Mouse (Mus musculus) left cerebral cortex, postnatal 10 days (tissue): ENCODE data around the gene Btbd9. TPM values are rescaled to one million over a fixed set of nuclear protein-coding genes. Genes with fewer than 3 reads are reported as not detected.

ENCODE experiments used
- DNase-seq, 2 experiments: peaks; one replicate each; pipeline ENCODE4 v3.0.0; 2021 to 2022; ENCODE audit warnings: low spot score in 2 of 2, mixed read lengths in 1 of 2; ENCODE audit errors: extremely low spot score in 1 of 2
- intact Hi-C: fragments of 180-260 bp; cut with DNase I; formaldehyde crosslinking; loops from one replicate; pipeline ENCODE4 v1.15.1; 2025
- total RNA-seq, 2 experiments: library from RNA; stranded (reverse); gene quantifications; 2 replicates each; pipeline ENCODE4 v1.2.3; 2021

Btbd9 gene
- total RNA-seq, 2 experiments from 2014 or later: 88.7 to 93.1 TPM

DNA sequence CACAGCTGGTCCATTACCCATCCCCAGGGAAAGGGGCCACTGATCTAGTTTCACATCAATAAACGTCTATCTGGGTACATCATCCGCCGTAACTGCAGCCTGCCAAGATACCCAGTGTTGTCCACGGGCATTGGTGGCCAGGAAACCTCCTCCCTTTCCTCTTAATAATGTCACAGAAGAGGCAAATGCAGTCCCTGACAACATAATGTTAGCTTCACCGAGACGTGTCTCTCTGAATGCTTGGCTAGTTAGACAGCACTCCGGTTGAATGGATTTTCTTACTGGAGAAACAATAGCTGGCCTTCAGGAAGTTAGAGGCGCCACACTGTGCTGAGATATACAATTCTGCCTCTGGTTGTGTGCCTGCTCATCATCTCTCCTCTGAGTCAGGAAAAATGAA lies 280.2 kb downstream of the Btbd9 start:
- no peak for DNase-seq
- intact Hi-C loops: no loop called here

DNA sequence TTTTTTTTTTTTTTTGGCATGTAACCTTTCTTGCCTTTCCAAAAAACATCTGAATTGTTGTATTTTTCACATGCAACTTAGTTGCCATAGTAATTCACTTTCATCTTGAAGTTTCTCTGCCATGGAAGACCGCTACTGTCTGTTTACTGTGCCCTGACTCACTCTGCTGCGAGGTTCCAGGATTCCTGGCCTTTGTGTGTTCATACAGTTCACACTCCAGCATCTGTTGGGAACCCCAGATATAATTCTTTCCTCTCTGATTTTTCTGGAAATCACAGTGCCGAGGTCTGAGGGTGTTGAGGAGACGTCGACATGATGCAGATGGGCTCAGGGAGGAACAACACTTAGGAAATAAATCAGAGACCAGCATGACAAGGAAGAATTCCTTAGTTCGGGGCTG lies 283.6 kb downstream of the Btbd9 start:
- intact Hi-C loops: no loop called here

DNA sequence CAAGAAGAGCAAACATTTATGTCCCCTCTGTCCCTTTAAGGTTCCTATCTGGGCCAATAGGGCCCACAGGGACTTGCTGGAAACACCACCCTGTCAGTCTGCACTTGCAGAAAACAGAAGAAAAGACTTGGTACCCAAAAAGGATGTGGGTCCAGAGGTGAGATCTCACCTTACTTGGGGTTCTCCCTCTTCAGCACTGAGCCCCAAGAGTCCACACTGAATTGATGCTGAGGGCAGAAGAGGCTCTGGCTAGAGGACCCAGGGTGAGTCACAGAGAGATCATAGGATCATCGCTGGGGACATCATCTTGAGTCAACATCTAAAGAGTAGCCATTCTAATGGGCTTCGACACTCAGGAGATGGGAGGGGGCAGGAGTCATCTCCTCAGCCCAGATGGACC lies 290.6 kb downstream of the Btbd9 start:
- intact Hi-C loops: no loop called here
- DNase-seq: no peak

More for the DNA sequence above, 283.6 kb downstream of the Btbd9 start:
- no peak for DNase-seq

DNA sequence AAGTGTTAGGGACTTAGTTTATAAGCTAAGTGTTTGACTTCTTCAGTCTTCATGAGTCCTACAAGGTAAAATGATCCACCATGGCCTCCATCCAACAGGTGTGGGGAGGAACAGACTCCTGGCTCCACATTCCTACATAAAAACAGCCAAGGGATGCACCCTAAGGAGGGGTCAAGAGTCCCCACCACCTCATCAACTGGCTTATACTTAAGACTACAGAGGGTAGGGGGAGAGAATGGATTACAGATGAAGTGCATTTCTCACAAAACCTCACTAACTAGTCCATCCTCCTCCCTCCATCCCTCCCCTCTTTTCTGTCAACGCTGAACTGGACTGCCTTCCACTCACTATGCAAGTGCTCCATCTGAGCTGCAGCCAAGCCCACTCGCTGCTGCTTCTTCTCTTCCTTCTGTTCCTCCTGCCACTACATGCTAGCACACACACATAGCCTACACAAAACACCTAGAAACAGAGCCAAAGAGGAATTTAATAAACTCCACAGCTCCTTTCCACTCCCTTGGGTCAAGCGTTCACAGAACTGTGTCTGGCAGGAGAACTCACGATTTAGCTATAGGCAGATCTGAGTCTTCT lies 292.7 kb downstream of the Btbd9 start:
- no peak for DNase-seq
- intact Hi-C loops: no loop called here

DNA sequence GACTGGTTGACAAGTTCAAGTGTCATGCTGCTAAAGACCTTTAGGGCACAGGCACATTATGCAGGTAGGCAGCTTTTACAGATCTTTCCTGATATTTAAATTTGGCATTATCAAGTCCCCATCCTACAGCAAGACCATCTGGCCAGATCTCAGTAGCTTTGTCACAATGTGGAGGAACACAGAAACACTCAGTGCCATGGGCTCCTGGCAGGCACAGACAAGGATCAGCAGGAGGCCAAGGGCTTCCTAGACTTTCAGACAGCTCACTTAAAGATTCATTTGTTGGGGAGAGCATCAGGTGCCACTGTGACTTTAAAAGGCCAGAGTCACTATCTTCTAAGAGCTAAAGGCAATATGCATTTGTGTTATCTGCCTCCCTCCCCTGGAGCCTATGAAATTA lies 293.3 kb downstream of the Btbd9 start:
- intact Hi-C loops: no loop called here
- no peak for DNase-seq

DNA sequence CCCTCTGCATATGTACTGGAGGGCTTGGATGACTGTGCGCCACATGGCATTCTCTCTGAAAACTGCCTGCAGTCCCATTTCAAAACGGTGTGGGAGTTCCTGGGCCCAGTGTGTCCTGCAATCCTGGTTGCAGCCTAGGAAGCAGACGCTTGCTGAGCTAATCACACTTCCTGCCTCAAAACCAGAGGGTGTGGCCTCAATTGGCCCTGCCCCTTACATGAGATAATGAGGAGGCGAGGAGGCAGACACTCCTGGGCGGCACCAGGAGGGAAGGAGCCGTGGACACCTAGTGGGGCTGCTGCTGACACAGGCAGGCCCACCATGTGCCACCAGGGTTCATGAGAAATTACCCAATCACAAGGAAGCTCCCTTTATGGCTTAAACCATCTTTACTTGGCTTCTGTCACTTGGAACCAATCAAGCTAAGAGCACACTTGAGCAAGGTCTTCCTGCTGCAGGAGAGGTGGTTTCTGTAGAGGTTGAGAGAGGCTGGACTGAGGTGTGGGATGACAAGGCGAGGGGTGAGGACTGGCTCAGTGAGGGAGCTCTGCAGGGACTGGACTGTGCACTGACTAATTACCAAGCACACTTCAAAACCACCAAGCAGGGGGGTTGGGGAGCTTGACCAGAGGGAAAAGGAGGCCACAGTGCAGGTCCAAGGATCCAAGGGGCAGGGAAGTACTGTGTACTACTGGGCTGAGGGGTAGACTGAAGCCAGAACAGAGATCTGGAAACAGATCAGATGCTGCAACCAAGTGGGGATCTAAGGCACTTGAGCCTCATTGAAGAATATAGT lies 295.8 kb downstream of the Btbd9 start:
- intact Hi-C loops: no loop called here
- no peak for DNase-seq

DNA sequence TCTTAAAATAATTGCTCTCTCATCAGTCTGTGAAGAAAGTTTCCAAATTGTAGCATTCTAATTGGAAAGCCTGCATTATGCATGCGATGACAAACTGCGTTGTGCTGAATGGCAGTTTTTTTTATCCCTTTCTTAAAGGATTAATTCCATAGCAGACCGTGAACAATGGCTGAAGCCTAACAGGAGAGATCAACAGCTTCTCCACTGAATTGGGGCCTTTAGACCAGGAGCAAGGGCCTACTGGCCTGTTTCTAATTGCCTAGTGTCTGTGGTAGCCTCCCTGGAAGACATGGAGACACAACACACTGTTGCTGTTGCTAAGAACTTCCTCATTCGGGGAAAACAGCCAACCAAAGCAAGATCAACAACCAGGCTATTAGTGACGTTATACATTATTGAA lies 296.6 kb downstream of the Btbd9 start:
- DNase-seq: no peak
- intact Hi-C loops: no loop called here

DNA sequence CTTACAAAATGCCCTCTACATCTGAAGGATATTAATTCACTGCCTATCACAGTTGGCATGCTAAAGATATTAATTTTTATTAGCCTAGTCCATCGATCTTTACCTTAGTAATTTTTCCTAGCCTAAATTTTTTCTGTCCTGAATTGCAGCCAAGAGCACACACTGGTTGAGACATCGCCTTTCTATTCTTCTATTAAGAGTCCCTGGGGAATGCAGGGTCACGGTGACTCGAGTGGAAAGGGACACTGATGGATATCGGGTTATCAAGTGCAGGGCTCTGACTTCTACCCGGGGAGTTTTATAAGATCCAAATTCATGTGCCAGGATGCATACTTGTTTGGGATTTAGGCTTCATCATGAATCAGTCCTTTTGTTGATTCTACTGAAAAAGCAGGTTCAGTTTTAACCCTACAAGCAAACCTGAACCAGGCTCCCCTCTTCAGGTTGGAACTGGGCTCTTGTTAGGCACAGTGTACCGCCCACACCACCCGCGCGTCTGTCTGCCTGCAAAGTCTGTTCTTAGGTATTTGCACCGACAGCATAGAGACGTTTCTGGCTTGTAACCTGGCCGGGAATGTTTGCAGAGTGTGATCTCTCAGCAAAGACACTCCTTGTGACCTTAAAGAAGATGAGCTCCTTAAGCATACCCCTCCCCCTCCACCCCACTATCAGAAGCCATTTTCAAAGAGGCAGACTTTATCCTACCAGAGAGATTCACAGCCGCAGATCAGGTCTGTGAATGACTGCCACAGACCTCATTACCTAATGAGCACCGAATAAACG lies 297.5 kb downstream of the Btbd9 start:
- intact Hi-C loops: no loop called here
- no peak for DNase-seq

DNA sequence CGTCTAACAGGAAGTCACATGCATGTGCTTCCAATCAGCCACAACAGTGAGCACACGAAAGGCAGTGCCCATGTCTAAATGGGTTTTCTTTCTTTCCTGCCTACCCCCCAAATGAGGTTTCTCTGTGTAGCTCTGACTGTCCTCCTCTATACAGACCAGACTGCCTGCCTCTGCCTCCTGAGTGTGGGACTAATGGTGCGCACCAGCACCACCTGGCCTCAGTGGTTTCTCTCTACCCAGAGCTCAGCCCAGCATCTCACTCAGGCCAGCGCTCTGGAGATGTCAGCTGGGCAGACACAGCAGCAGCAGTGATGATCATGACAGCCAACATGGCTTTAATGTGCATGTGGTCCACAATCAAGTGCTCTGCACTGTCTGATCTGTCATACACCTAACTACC lies 299.8 kb downstream of the Btbd9 start:
- intact Hi-C loops: no loop called here
- DNase-seq: no peak

DNA sequence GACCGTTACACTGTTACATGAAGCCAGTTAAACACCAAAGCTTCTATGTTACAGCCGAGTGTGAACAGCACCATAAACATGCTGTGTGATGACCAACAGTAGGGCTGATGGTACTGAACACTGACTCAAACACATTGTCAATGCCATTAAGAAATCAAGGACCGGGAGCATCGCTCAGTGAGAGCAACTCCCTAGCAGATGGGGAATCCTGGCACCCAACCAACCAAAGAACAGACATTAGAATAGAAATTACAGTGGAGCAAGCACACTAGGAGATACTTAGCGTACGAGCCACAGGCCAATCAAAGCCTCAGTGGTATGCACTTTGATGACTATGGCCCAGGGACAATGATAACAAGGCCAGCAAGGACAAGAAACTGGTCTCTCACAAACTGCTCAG lies 303.5 kb downstream of the Btbd9 start:
- DNase-seq: peak; percentile 45 to 48
- intact Hi-C loops: no loop called here

DNA sequence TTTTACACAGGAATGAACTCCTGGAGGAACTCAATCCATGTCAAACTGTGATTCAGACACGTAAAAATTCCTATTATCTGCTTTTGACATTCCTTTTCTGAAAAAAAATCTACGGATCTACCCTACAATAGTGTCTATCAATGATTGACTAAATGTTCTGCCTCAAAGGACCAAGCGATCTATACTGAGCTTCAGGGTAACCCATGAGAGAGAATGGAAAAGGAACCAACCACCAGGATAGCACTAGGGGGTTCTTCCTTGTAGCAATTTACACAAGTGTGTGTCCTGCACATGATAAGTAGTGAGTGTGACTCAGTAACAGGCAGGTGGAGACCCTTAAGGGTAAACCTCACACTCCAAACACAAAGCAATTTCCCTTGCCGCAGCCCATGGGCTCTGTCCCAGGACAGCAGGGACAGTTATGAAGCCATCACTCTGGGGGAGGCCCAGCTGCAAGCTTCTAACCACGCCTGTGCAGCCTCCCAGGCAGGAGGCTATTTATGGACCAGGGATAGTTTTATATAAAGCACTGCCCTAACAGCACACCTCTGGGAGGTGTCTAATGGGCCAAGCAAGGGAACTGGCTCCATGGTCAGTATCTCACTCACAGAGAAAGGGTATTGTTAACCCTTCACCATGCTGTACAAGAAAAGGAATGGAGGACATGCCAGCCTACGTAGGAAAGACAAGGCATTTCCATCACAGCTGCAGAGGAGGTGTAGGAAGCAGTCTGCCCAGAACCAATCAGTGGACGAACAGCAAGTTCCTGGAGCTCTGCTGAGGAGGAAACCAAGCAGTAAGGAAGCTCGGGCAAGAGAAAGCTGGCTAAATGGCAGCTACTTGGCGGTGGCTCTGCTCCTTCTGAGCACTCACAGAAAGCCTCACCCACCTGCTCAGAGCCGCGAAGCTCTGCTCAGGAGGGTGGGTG lies 306.9 kb downstream of the Btbd9 start:
- intact Hi-C loops: no loop called here

DNA sequence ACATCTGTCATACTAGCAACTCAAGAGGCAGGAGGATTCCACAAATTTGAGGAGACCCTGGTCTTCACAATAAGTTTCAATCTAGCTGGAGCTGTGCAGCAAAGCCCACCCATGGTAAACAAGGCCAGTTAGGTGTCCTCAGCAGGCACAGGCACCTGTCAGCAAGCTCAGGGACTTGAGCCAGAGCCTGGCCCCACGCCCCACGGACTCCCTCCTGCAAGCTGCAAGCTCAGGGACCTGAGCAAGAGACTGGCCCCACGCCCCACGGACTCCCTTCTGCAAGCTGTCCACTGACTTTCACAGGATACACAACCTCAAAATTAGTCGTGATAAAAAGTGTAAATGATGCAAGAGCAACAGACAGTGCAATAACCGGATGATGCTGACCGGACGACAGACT lies 307.8 kb downstream of the Btbd9 start:
- intact Hi-C loops: no loop called here
- no peak for DNase-seq

More for the DNA sequence above, 306.9 kb downstream of the Btbd9 start:
- no peak for DNase-seq

DNA sequence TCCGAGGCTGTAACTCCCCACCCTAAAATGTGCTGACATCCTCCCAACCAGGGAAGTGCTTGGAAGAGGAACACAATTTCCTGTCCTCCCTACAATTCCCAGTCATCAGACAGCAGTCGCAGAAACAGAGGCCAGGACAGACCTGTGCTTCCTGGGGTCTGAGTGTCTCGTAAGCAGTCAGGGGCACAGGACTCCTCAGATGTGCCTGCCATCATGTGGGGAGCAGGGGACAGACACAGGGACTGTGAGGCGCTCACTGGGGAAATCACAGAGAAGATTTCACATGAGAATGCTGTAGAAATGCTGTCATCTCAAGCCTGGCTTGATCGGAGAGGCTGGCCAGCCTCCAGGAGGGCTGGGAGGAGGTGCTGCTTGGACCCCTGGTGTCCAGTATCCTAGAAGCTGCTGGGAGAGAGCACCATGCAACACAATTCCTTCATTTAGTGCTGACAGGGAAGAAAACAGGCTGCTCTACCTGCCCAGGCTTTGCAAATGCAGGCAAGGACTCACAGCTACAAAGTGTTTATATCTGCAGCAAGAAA lies 308.8 kb downstream of the Btbd9 start:
- DNase-seq: no peak
- intact Hi-C loops: no loop called here

DNA sequence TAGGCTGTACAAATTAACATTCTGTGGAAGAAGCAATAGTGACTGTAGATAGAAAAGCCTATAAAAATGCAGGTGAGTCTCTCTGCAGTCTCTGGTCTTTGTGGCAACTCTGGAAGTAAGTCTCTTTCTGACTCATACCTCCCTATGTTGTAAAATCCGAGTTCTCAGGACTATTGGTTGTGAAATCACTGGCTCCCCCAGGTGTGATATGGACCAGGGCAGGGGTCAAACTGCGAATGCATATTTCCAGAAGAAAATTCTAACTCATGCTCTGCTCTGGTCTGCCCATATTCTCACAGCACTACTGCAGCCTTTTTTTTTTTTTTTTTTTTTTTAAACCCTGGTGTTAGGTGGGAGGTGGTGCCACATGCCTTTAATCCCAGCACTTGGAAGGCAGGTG lies 312.8 kb downstream of the Btbd9 start:
- intact Hi-C loops: no loop called here
- DNase-seq: no peak

DNA sequence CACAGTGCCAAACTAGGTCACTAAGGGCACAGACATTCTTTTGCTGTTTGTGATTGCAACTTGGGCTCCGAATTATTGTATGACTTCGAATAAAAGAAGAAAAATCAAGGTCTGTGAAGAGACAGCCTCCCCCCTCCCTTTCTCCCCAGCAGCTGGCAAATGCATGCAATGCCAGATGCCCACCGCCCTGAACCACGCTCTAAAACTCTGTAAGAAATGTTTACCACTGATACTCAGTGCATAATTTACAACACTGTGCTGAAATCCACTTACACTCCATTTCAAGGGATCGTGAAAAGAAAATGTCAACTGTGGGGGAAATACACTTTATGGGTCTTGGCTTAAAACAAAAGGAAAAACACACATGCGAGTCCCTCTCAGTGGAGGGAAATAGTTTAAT lies 313.3 kb downstream of the Btbd9 start:
- intact Hi-C loops: no loop called here
- DNase-seq: no peak

DNA sequence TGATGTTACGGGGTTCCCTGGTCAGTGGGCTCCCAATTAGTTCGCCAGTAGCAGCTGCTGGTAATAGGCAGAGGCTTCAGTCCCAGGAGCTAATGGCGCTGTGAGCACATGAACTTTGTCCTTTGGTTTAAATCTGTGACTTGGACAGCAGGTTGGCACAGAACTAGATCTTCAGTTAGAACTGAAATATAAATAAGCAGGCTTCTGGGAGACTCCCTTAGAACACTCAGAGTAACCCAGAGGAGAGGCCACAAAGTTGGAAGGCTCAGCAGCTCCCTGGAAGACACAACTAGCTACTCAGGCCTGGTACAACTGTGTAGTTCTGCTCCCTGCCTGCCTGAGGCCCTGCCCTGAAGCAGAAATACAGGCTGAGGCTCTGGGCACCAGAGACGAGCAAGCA lies 313.8 kb downstream of the Btbd9 start:
- DNase-seq: no peak
- intact Hi-C loops: no loop called here

DNA sequence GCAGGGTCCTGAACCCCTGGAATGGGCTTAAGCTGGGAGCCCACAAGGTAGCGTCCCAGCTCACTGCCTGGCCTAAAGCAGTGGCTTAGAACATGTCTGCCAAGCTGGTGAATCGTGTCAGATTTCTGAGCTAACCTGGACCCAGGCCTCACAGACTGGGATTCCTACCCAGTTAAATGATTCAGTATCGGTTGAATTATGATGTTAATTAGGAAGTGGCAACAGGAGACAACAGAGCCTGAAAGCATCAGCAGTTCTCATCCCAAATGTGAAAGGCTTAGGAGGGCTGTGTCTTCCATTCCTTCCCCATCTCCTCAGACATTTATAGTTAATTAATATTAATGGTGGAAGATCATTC lies 314.3 kb downstream of the Btbd9 start:
- intact Hi-C loops: no loop called here
- no peak for DNase-seq

DNA sequence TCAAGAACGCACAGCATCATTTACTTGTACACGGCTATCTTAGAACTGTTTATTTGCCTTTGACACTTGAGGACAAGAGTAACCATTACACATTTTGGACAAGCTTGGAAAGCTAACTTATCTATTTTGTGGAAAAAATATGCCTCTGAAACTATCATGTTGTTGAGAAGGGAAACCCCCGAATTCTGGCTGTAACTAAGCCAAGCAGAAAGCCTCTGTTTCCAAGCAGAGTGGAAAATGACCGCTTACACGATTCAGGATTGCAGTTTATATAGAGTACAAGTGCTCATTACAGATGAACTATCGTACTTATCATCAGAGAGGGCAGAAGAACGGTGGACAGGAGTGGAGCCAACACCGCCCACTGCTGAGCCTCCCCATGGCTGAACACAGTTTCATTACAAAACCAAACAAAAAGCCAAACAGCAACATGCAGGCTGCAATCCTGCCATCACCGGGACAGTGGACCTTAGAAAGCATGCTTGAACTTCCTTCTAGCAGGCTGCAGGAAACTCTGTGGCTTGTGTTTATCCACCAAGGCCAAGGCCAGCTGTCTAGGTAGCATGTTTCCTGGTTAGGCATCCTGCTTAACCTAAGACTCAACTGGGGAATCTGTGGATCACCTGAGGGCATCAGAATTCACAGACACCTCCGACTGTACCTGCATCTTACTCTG lies 314.8 kb downstream of the Btbd9 start:
- DNase-seq: no peak
- intact Hi-C loops: no loop called here
